Mouse (Mus musculus) urinary bladder, postnatal 25 days (tissue): Measurements from ENCODE around the gene Gcn1l1.
A peak's percentile ranks its signal among the peaks of the same experiment; 100 is the strongest.
"Not testable (repeated sequence)": the region's sequence is repeated elsewhere in the genome, so short reads cannot be mapped to it uniquely, and the experiment has no call there.

Source experiments
- DNase-seq: peaks from one replicate; pipeline ENCODE4 v3.0.0; 2022; ENCODE audit warnings: low spot score

Gene Gcn1l1

DNA sequence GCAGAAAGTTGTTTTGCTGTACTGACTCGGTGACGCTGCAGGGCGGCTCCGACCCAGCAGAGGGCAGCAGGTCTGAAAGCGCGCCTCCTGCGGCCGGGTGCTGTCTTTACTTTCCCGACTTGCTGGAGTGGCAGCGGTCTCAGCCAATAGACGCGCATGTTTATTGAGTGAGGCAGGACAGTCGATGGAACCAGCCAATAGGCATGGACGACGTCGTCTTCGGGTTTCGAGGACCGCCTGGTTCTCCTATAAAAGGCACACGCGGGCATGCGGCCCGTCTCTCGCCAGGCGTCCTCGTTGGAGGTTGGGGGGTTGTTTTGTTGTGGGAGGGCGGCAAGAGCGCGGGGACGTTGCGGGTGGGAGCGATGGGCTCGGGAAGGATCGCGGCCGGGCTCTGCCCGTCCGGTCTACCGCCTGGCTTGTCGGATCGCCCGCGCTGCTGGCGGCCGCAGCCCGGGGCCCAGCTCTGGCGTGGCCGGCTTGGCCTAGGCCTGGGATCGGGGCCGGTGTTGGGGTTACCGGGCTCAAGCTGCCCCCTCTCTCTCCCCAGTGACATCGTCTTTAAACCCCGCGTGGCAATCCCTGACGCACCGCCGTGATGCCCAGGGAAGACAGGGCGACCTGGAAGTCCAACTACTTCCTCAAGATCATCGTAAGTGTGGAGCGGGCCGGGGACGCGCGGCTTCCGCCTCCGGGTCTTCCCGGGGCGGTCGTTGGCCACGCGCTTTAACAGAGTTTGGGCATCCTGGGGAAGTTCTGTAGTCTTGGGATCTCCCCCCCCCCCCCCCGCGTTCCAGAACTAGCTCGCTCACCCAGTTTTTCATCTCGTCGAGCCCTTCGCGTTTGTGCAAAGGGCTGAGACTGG is 5.6 kb upstream of the Gcn1l1 start, which contains the start of gene Rplp0:
TSS of gene Rplp0 (plus strand) at position 231 of the 865 bp plus-strand sequence.
- DNase-seq: peak; percentile 99

DNA sequence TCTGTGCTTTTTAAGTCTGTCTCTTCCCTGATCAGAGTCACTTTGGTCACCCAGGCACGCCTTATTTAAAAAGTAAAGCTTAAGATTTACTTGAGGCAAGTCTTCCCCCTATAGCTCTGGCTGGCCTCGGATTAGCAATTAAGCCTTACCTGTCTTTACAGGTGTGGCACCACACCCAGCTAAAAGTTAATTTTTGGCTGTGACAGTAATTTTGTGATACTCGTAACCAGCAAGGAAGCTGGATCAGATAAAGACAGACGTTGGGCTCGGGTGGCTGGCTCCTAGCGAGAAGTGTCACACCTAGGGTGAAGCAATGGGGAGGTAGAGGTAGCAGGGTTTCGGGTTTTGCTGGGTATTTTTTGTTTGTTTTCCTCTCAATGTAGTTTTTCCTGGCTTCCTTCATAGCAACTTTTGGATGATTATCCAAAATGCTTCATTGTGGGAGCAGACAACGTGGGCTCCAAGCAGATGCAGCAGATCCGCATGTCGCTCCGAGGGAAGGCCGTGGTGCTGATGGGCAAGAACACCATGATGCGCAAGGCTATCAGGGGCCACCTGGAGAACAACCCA is 4.6 kb upstream of the Gcn1l1 start:
- no peak for DNase-seq

DNA sequence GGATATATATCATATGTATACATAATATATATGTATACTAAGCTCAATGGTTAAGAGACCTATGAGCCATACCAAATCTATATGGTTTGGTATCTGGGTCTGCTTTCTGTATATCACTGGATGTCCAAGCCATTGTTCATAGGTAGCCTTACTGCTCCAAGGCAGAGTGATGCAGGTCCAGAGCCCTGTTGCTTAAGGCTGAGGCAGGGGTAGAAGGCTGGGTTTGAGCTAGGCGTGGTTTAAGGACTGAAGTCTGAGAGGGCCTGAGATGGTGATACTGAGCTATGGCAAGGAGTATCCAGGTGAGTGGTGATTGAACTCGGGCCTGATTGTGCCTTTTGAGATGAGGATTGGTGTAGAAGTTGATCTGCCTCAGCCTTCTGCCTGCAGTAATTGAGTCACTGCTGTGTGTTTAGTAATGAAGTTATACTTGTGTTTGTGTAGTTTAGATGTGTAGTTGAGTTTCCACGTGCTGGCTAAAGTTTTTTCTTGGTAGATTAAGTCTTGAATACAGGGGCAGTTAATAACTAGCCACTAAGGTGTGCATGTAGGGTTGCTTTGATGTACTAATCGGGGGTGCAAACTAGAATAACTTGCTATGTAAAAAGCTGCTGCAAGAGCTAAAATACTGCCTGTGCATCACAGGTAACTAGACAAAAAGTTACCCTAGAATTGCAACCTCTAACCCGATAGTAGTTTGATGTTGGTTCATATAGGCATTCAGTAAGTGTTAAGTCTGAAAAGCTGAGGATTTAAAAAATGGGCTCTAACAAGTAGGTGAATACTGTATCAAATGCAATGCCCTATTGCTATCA is 1.1 kb upstream of the Gcn1l1 start:
- DNase-seq: no peak

DNA sequence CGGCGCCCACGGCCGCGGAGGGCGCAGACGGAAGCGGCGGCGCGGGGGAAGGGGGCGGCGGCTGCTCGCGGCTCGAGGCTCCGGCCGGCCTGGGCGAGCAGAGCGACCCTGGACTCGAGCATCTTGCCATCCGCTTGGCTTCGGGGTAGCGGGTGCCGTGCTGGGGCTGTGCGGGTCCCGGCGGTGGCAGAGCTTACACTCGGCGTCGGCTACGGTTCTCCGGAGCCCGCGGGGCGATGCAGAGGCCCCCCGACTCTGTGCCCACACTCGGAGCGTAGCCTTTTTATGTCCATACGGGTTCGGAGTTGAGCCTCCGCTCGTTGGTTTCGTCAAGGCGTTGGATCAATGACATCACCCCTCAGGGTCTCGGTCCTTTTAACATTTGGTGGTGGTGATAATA is 349 bp downstream of the Gcn1l1 start:
- no peak for DNase-seq

DNA sequence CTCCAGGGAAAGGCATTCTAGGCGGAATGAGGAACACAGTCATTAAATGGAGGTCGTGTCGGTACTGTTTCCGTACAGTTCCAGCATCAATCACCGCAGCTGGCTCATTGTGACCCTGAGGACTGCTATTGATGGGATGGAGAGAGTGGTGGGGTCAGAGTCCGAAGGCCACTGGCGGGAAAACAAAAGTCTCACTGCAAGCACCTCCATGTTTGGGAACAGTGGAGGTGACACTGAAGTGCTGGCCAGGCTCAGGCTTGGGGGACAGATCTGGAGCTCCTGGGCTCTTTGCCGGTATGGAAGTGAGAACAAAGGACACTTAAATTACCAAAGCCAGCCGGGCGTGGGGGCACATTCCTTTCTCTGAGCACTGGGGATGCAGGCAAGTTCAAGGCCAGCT is 3.6 kb downstream of the Gcn1l1 start:
- no peak for DNase-seq

DNA sequence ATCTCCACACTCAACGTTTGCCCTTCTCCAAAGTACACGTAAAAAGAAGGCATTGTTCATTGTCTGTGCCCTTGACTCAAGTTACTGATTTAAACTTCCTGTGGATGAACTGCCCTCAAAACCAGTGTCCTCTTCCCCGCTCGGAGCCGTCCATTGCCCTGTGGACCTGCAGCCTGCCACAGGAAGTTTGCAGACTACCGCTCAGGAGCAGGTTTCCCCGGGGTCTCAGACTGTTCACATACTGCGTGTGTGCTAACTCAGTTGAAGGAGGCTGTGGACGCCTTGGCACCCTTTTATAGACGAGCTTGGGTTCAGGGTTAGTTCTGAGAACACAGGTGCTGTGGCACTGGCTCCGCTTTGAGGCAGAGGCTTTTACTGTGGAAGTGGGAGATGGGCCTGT is 4.3 kb downstream of the Gcn1l1 start:
- DNase-seq: no peak

DNA sequence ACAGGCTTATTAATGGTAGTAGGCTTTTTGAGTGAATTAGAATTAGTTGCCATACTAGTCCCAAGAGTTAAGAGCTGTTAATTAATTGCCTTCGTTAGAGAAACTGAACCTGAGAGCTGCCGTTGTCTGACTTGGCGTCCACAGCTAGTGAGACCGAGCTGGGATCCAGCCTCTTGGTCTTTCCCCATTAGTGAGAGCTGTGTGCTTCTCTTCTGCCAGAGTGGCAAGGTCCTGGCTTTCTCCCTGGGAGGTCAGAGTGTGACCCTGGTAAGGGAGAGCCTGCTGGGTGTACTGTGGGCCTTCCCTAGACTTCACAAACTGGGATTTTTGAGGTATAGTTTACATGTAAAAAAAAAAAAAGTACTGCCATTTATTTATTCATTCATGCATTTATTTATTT is 4.7 kb downstream of the Gcn1l1 start:
- DNase-seq: no peak

DNA sequence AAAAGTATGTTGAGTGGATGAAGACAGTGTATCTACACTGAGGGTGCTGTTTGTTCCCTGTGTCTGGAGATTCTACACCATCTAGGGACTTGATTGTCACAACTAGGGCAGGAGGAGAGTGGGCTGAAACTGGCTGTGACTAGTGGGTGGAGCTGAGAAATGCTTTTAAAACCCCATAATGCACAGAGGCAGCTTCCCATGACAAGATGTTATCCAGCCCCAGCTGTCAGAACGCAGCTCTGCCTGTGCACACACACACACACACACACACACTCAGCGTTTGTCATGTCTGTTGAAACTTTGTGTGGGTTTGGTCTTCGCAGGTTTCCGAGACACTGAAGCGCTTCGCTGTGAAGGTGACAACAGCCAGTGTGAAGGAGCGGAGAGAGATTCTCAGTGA is 6.0 kb downstream of the Gcn1l1 start:
- no peak for DNase-seq

DNA sequence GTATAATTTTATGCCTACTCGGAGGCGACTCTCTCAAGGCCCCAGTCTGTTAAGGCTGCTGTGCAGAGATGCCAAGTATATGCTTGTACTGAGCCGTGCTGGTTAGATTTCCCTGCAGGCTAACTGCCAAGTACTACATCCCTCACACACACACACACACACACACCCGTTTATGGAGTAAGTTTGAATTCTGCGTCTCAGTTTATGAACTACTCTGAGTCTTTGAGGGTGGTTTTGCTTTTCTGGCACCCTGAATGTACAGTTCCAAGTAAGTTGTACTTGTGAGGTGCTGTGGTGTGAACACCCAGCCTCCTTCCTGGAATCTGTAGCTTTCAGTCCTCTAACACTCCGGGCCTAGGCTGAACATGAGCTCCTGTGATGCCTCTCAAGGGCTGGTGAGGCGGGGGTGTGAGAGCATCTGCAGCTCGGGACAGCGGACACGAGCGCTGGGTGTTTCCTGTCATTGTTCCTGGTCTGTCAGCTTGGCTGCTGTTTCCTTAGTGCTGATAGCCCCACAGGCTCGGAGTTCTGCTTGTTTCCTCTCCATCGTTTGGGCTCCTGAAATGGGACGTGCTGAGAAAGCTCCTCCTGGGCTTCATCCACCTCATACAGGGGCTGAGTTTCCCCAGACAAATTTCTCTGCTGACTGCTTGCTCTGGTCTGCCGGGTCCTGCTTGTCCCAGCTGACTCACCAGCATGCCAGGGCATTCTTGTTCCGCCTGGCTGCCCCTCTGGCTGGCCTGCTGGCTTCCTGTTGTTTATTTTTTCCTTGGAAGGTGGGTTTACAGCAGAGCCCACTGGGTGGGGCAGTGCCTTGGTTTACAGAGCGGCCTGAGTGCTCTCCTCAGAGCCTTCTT is 7.9 kb downstream of the Gcn1l1 start:
- no peak for DNase-seq

DNA sequence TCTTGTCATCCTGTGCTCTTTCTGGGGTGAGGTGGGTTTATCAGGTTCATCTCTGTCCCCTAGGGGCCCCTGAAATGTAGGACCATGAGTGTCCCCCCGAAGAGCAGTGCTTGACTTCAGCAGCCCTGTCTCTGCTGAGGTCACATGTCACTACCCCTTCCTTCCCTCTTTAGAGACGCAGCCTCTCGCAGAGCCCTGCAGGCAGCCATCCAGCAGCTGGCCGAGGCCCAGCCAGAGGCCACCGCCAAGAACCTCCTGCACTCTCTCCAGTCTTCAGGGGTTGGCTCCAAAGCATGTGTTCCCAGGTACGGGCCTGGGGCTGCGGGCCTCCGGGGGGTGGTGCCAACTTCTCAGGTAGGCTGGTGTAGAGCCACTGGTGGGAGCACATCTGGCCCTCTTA is 9.9 kb downstream of the Gcn1l1 start:
- no peak for DNase-seq

DNA sequence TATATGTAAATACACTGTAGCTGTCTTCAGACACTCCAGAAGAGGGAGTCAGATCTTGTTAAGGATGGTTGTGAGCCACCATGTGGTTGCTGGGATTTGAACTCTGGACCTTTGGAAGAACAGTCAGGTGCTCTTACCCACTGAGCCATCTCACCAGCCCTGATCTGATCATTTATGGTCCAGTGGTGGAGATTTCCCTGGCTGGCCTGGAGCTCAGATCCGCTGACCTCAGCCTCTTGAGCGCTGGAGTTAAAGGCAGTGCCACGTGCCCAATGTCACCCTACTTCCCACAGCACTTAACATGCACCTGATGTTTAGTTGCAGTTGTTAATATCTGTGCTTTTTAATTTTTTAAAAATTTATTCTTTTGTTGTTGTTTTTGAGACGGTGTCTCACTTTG is 12.6 kb downstream of the Gcn1l1 start:
- not testable (repeated sequence) for DNase-seq

DNA sequence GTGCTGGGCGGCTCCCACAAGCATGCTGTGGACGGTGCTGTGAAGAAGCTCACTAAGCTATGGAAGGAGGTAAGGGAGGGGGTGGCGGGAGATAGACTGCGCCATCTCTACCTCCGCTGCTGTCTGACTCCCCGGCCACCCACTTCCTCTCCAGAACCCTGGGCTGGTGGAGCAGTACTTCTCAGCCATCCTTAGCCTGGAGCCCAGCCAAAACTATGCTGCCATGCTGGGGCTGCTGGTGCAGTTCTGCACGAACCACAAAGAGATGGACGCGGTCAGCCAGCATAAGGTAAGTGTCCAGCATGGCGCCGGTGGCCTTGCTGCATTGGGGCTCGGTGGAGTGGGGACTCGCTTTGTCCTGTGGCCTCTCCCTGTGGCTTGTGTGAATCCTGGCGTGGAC is 13.9 kb downstream of the Gcn1l1 start:
- no peak for DNase-seq

DNA sequence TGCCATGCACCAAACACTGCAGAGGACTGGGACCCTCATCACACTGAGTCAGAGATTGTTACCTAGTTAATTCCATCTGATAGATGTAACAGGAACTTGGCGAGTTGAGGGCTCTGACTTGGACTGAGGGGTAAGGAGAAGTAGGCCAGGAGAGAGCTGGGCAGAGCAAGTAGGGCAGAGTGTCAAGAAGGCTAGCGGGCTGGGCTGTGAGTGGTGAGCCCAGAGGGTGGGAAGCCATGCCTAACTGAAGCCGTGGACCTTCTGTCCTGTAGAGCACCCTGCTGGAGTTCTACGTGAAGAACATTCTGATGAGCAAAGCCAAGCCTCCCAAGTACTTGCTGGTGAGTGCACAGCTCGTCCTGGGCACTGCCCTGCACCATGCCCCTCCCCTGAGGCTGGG is 14.3 kb downstream of the Gcn1l1 start:
- DNase-seq: no peak

DNA sequence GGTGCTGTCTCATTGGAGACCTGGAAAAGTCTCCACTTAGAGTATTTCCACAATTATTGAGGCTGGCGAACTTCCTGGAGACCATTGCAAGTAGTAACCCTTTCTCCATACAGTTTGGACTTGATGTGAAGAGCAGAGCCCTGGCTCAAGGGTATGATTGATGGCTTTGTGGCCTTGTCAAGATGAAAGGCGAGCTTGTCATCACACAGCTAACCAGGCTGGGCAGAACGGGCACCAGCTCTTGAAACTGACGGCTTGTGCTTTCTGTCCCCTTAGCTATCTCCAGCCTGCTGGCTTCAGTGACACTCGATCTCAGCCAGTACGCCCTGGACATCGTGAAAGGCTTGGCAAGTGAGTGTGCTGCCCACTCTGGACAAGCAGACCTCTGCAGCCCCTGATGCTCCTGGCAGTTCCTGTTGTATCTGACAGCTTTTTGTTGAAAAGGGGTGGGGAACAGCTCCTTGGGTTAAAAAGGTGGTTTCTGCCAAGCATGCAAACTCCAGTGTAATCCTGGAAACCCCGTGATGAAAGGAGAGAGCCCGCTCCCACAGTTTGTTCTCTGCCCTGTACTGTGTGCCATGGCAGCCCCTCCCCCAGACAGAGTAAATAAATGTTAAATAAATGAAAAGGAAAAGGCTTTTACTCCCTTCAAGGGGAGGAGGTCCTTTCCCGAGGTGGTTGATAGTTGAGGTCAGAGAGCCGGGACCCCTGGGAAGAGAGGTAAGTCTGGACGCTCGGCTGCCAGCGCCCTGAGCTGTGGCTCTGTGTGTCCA is 15.4 kb downstream of the Gcn1l1 start:
- DNase-seq: no peak

DNA sequence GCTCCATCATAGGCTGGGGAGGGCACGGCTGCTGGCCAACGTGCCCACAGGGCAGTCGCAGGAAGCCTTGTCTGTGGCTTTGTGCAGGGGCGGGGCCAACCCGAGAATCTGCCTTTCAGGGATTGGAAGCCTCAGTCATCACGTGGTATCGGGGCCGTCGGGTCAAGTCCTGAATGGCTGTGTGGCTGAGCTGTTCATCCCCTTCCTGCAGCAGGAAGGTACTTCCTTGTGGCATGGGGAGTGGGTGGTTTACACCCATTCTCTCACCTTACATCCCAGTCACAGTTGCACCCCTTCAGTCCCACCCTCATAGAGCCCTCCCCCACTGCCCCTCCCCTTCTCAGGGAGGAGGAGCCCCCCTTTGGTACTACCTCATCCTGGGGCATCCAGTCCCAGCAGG is 16.6 kb downstream of the Gcn1l1 start:
- DNase-seq: no peak

DNA sequence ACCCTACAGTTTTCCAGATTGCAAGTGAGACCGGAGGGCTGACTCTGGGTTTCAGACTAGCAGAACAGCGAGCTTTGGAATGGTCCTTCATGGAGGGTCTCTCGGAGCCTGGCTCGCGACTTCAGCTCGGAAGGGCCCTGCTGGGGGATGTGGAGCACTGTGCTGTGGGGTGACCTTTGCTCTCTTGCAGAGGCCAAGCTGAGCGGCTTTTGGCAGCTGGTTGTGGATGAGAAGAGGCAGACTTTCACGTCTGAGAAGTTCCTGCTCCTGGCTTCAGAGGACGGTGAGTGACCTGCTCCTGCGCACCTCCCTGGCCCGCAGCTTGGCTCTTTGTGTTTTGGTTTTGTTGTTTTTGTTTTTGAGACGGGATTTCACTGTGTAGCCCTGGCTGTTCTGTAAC is 20.6 kb downstream of the Gcn1l1 start:
- no peak for DNase-seq

DNA sequence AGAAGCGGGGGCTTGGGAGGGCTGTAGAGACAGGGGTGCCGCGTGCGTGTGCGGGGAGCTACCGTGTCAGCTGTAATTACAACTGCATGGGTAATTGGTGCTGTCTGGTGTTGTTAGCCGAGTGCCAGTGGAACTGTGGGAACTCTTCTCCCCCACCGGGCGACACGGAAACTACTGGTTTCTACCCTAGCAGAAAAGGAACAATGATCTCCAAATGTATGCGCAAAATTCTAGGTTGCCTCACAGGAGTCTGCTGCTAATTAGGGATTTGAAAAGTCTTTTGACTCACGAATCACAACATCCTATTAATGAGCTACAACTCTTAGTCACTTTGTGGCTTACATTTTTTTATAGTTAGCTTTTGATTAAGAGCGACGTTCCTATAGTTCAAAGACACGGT is 21.1 kb downstream of the Gcn1l1 start:
- no peak for DNase-seq

DNA sequence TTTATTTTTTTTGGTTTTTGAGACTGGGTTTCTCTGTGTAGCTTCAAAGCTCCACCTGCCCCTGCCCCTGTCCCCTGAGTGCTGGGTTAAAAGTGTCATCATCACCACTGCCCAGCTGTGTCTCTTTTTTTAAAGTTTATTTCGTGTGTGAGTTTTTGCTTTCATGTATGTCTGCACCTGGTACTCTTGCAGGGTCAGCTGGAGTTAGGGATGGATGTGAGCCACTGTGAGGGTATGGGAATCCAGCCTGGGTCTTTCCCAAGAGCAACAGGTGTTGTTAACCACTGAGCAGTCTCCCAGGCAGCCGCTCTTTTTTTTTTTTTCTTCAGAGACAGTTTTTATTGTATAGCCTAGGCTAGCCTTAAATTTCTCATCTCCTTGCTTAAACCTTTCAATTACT is 21.7 kb downstream of the Gcn1l1 start:
- DNase-seq: no peak

DNA sequence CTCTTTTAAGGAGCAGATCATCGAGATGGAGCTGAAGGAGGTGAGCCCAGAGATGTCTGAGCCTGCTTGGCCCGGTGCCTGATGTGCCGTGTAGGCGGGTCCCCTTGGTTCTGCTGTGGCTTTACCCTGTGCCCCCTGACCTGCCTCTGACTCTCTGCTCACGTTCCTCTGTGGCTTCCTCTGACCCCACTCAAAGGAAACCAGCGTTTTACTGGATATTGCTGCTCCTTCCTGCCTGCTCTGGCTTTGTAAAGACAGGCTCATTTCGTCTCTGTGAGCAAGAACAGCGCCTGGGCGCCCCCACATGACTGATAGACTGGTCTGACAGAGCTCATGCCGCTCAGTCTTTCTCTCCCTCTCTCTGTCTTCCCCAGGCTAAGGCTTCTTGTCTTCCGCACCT is 26.0 kb downstream of the Gcn1l1 start:
- DNase-seq: no peak

DNA sequence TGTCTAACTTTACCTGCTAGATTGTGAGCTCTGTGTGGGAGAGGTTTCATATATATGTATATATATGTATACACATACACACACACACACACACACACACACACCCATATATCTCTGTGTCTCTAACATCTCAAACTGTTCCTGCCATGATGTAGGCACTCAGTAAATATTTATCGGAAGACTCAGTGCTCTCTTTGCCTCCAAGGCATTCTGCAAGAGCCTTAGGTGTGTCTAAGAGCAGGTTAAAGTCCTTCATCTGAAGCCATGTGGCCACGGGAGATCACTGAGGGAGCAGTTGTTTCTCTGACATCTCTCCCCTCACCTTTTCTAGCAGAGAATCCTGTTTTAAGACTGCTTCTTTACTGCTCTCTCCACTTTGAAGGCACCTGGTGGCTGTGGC is 26.5 kb downstream of the Gcn1l1 start:
- no peak for DNase-seq

DNA sequence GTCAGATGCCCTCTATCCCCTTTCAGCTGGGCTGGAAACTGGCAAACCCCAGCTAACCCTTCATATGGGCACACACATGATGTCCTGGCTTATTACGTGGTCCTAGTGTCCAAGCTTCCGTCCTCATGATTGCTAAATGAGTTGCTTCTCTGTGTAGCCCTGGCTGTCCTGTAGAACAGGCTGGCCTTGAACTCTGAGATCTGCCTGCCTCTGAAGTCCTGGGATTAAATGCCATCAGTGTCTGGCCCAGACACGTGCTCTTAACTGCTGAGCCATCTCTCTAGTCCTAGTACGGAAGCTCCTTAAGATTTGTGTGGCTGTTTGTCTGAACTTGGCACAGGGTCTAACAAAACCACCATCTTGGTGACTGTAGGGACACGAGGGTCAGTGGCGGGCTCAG is 38.5 kb downstream of the Gcn1l1 start:
- DNase-seq: no peak
